8 mouse cellular contexts compared by ENCODE assay signal in the genomic region with DNA sequence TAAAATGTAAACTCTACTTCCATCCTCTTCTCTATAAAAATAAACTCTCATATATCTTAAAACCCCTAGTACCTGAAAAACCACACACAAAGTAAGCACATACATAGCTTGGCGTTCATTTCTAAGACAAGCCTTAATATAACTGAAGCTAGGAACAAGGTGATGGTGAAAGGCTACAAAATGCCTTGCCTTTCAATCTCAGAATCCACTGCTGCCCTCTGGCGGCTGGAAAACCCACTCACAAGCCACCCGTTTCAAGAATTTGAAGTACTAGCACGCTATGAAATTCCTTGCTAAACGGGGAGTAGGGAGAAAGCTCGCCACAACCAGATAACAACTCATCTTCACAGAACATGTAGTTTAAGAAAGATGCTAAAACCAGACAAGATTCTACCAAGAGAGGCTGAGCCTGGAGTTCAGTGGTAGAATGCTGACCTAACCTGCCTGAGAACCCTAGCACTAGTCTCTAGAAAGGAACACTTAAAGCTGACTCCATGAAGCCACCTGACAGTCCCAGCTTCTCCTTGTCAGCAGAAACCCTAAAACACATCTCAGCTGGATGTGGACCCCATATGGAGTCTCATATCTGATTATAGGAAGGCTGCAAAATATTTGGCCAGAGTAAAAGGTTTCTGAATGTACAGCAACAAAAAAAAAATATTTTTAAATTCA. TPM values are rescaled to one million over a fixed set of nuclear protein-coding genes. Genes with fewer than 3 reads are reported as not detected.
DNase-seq lines count a peak whose midpoint lies in the region; ATAC-seq lines count a peak whose summit lies in the region.

No protein-coding gene starts in this region.

- intact Hi-C loops in heart, postnatal 14 days (cut with DNase I) = no loop called here

- no peak overlapping the region for H3K4me2 ChIP-seq in forebrain, embryonic 14.5 days (ENCODE audit: low read length)

- peak; percentile 88 for DNase-seq in NIH3T3 (ENCODE audit: low read depth)
- peak; percentile 43 for DNase-seq in c-Kit-positive CD71-positive TER-119-positive erythroid progenitor cells, embryonic 14.5 days (ENCODE audit: low spot score)
- DNase-seq in forebrain, embryonic 14.5 days (ENCODE audit: low spot score) = peak; percentile 93
- peak; percentile 65 to 82 for DNase-seq in heart, postnatal 14 days
- DNase-seq in layer of hippocampus, adult 9-11 months = peak; percentile 75
- peak; percentile 53 to 73 for DNase-seq in lung, postnatal 4 days
- DNase-seq in right cerebral cortex, adult 18-20 months = peak; percentile 86
- peak; percentile 37 to 79 for DNase-seq in urinary bladder, postnatal 4 days (ENCODE audit: low spot score in 2 of 2)

- 5% methylated on average over 6 of the region's 6 CpGs for WGBS in forebrain, embryonic 14.5 days

- H3K27ac ChIP-seq in forebrain, embryonic 14.5 days (ENCODE audit: low read depth, low read length) = no peak overlapping the region

- H3K27me3 ChIP-seq in forebrain, embryonic 14.5 days (replicated peaks; ENCODE audit: control insufficient read depth, insufficient read depth, low read length) = no peaks in the 10 kb centered on the region

- H3K4me1 ChIP-seq in forebrain, embryonic 14.5 days (ENCODE audit: control insufficient read depth, insufficient read depth, low read length) = no peaks in the 10 kb centered on the region

- H3K9me3 ChIP-seq in forebrain, embryonic 14.5 days (replicated peaks; ENCODE audit: control insufficient read depth, low read length) = no peaks in the 10 kb centered on the region

- no peak overlapping the region for H3K9ac ChIP-seq in forebrain, embryonic 14.5 days (ENCODE audit: low read length)

- H3K36me3 ChIP-seq in forebrain, embryonic 14.5 days (ENCODE audit: control insufficient read depth, insufficient read depth, low read length) = peaks cover 15% of the 10 kb centered on the region

- no peak overlapping the region for H3K4me3 ChIP-seq in forebrain, embryonic 14.5 days (ENCODE audit: low read depth, low read length)

- ATAC-seq in forebrain, embryonic 14.5 days = peak; percentile 65

RNA-seq across cellular contexts. Expression of a gene that starts 29.1 kb away (rescaled TPM):
- polyA plus RNA-seq in forebrain, embryonic 14.5 days (2014; fragmentation: Nextera tagmentation; extraction: Ambion mirVana) = 34.3 and 38.8 TPM in 2 replicates
- total RNA-seq in heart, postnatal 14 days (2021) = 10 to 100 TPM in 1 of 2 experiments, 1 to 10 TPM in 1; 8.8 to 10.9 TPM

RNA-seq across cellular contexts. Expression of a gene that starts 29.2 kb away (rescaled TPM):
- 25.1 and 27.2 TPM in 2 replicates for polyA plus RNA-seq in forebrain, embryonic 14.5 days (2014; fragmentation: Nextera tagmentation; extraction: Ambion mirVana)
- total RNA-seq in heart, postnatal 14 days (2021) = 10 to 100 TPM; 25.4 to 26.6 TPM

Comparison
In these comparisons a context has a peak if more than half of its experiments do, and no peak if none do; other contexts are left out.
1. DNase-seq: peak in every context shown above with its lines; median percentile 93 in forebrain, embryonic 14.5 days; 88 in NIH3T3; 86 in right cerebral cortex, adult 18-20 months; 75 in layer of hippocampus, adult 9-11 months; 74 in heart, postnatal 14 days; 63 in lung, postnatal 4 days; 58 in urinary bladder, postnatal 4 days; 43 in c-Kit-positive CD71-positive TER-119-positive erythroid progenitor cells, embryonic 14.5 days.